Mouse (Mus musculus): Measurements from ENCODE around the gene Dnah17. TPM values are rescaled to one million over a fixed set of nuclear protein-coding genes. Genes with fewer than 3 reads are reported as not detected.

Dnah17 gene
- polyA plus RNA-seq, 1 experiment from 2014 or later: 0.04 TPM

GRCm38 (mm10) chr11:118068812-118069332, 61.6 kb downstream of the Dnah17 start:
- Histone ChIP-seq H3K27ac (replicated peaks) (no peak overlapping the region), H3K4me1 (replicated peaks; ENCODE audit: control insufficient read depth, insufficient read depth) (no peaks in the 10 kb centered on the region), H3K9me3 (ENCODE audit: control insufficient read depth, low read length) (no peaks in the 10 kb centered on the region), H3K9ac (ENCODE audit: low read length) (no peak overlapping the region), H3K4me3 (ENCODE audit: low read depth, low read length) (no peak overlapping the region), H3K4me2 (replicated peaks; ENCODE audit: low read depth) (no peak overlapping the region), H3K27me3 (ENCODE audit: control insufficient read depth, insufficient read depth, low read length) (no peaks in the 10 kb centered on the region), H3K36me3 (ENCODE audit: control insufficient read depth, insufficient read depth, low read length) (no peaks in the 10 kb centered on the region)
- DNase-seq (ENCODE audit: low spot score) (no peak), ATAC-seq (ENCODE audit: low FRiP score, low TSS enrichment) (no peak)
- no peak for TF ChIP-seq EP300 (optimal IDR thresholded peaks at IDR 0.05)
- TF ChIP-seq CTCF (IDR thresholded peaks at IDR 0.05; ENCODE audit: low read depth): no peak
- WGBS: 64% methylated on average over 16 of the region's 16 CpGs

GRCm38 (mm10) chr11:118067588-118067987, 62.8 kb downstream of the Dnah17 start:
- H3K27me3 ChIP-seq (ENCODE audit: control insufficient read depth, insufficient read depth, low read length): no peaks in the 10 kb centered on the region
- H3K9me3 ChIP-seq (ENCODE audit: control insufficient read depth, low read length): no peaks in the 10 kb centered on the region
- no peak overlapping the region for H3K4me3 ChIP-seq (ENCODE audit: low read depth, low read length)
- ATAC-seq (ENCODE audit: low FRiP score, low TSS enrichment) (no peak), DNase-seq (ENCODE audit: low spot score) (no peak)
- no peaks in the 10 kb centered on the region for H3K4me1 ChIP-seq (replicated peaks; ENCODE audit: control insufficient read depth, insufficient read depth)
- no peak overlapping the region for H3K27ac ChIP-seq (replicated peaks)
- 84% methylated on average over 8 of the region's 8 CpGs for WGBS
- no peak for TF ChIP-seq CTCF (IDR thresholded peaks at IDR 0.05; ENCODE audit: low read depth)
- TF ChIP-seq EP300 (optimal IDR thresholded peaks at IDR 0.05): no peak
- H3K9ac ChIP-seq (ENCODE audit: low read length): no peak overlapping the region
- H3K4me2 ChIP-seq (replicated peaks; ENCODE audit: low read depth): no peak overlapping the region
- no peaks in the 10 kb centered on the region for H3K36me3 ChIP-seq (ENCODE audit: control insufficient read depth, insufficient read depth, low read length)

- DNase-seq (ENCODE audit: low spot score) (no peak), ATAC-seq (ENCODE audit: low FRiP score, low TSS enrichment) (no peak)
- Histone ChIP-seq H3K9me3 (ENCODE audit: control insufficient read depth, low read length) (no peaks in the 10 kb centered on the region), H3K4me3 (ENCODE audit: low read depth, low read length) (no peak overlapping the region), H3K4me1 (replicated peaks; ENCODE audit: control insufficient read depth, insufficient read depth) (no peaks in the 10 kb centered on the region), H3K4me2 (replicated peaks; ENCODE audit: low read depth) (no peak overlapping the region), H3K36me3 (ENCODE audit: control insufficient read depth, insufficient read depth, low read length) (no peaks in the 10 kb centered on the region), H3K9ac (ENCODE audit: low read length) (no peak overlapping the region), H3K27me3 (ENCODE audit: control insufficient read depth, insufficient read depth, low read length) (no peaks in the 10 kb centered on the region), H3K27ac (replicated peaks) (no peak overlapping the region)
- 71% methylated on average over 14 of the region's 14 CpGs for WGBS
- TF ChIP-seq EP300 (optimal IDR thresholded peaks at IDR 0.05) (no peak), CTCF (IDR thresholded peaks at IDR 0.05; ENCODE audit: low read depth) (no peak)
Measured at GRCm38 (mm10) chr11:118060038-118060437, 70.4 kb downstream of the Dnah17 start.

GRCm38 (mm10) chr11:118058872-118059271, 71.6 kb downstream of the Dnah17 start:
- 0 out of 2 replicates have a peak, but pooled peaks have one; percentile 16 for ATAC-seq (ENCODE audit: low FRiP score, low TSS enrichment)

GRCm38 (mm10) chr11:118058367-118058766, 72.1 kb downstream of the Dnah17 start:
- no peaks in the 10 kb centered on the region for H3K36me3 ChIP-seq (ENCODE audit: control insufficient read depth, insufficient read depth, low read length)
- no peaks in the 10 kb centered on the region for H3K27me3 ChIP-seq (ENCODE audit: control insufficient read depth, insufficient read depth, low read length)
- ATAC-seq (ENCODE audit: low FRiP score, low TSS enrichment) (0 out of 2 replicates have a peak, but pooled peaks have one; percentile 30), DNase-seq (ENCODE audit: low spot score) (no peak)
- WGBS: 61% methylated on average over 12 of the region's 12 CpGs
- H3K9me3 ChIP-seq (ENCODE audit: control insufficient read depth, low read length): no peaks in the 10 kb centered on the region
- H3K9ac ChIP-seq (ENCODE audit: low read length): no peak overlapping the region
- no peak overlapping the region for H3K27ac ChIP-seq (replicated peaks)
- H3K4me1 ChIP-seq (replicated peaks; ENCODE audit: control insufficient read depth, insufficient read depth): no peaks in the 10 kb centered on the region
- TF ChIP-seq EP300 (optimal IDR thresholded peaks at IDR 0.05) (no peak), CTCF (IDR thresholded peaks at IDR 0.05; ENCODE audit: low read depth) (no peak)
- no peak overlapping the region for H3K4me3 ChIP-seq (ENCODE audit: low read depth, low read length)
- no peak overlapping the region for H3K4me2 ChIP-seq (replicated peaks; ENCODE audit: low read depth)

More at GRCm38 (mm10) chr11:118058872-118059271, 71.6 kb downstream of the Dnah17 start:
- H3K4me1 ChIP-seq (replicated peaks; ENCODE audit: control insufficient read depth, insufficient read depth): no peaks in the 10 kb centered on the region
- no peak overlapping the region for H3K9ac ChIP-seq (ENCODE audit: low read length)
- H3K27me3 ChIP-seq (ENCODE audit: control insufficient read depth, insufficient read depth, low read length): no peaks in the 10 kb centered on the region
- TF ChIP-seq EP300 (optimal IDR thresholded peaks at IDR 0.05) (no peak), CTCF (IDR thresholded peaks at IDR 0.05; ENCODE audit: low read depth) (no peak)
- H3K4me3 ChIP-seq (ENCODE audit: low read depth, low read length): no peak overlapping the region
- no peak overlapping the region for H3K4me2 ChIP-seq (replicated peaks; ENCODE audit: low read depth)
- H3K27ac ChIP-seq (replicated peaks): no peak overlapping the region
- no peak for DNase-seq (ENCODE audit: low spot score)
- H3K36me3 ChIP-seq (ENCODE audit: control insufficient read depth, insufficient read depth, low read length): no peaks in the 10 kb centered on the region
- 65% methylated on average over 10 of the region's 10 CpGs for WGBS
- no peaks in the 10 kb centered on the region for H3K9me3 ChIP-seq (ENCODE audit: control insufficient read depth, low read length)

GRCm38 (mm10) chr11:118050174-118050573, 80.3 kb downstream of the Dnah17 start:
- TF ChIP-seq CTCF (IDR thresholded peaks at IDR 0.05; ENCODE audit: low read depth) (no peak), EP300 (optimal IDR thresholded peaks at IDR 0.05) (no peak)
- H3K4me3 ChIP-seq (ENCODE audit: low read depth, low read length): no peak overlapping the region
- no peaks in the 10 kb centered on the region for H3K4me1 ChIP-seq (replicated peaks; ENCODE audit: control insufficient read depth, insufficient read depth)
- no peaks in the 10 kb centered on the region for H3K9me3 ChIP-seq (ENCODE audit: control insufficient read depth, low read length)
- no peaks in the 10 kb centered on the region for H3K36me3 ChIP-seq (ENCODE audit: control insufficient read depth, insufficient read depth, low read length)
- no peaks in the 10 kb centered on the region for H3K27me3 ChIP-seq (ENCODE audit: control insufficient read depth, insufficient read depth, low read length)
- DNase-seq (ENCODE audit: low spot score) (no peak), ATAC-seq (ENCODE audit: low FRiP score, low TSS enrichment) (no peak)
- 74% methylated on average over 16 of the region's 16 CpGs for WGBS
- no peak overlapping the region for H3K27ac ChIP-seq (replicated peaks)
- H3K9ac ChIP-seq (ENCODE audit: low read length): no peak overlapping the region
- H3K4me2 ChIP-seq (replicated peaks; ENCODE audit: low read depth): no peak overlapping the region

All from stomach, postnatal 0 days (tissue).